Mouse (Mus musculus) CH12.LX (cell line): Measurements from ENCODE around the gene Smurf2.

Experiments used
- E2F4 ChIP-seq: IDR thresholded peaks from 2 replicates; pipeline ENCODE4 v1.6.1; 2011; ENCODE audit warnings: low read depth, low read length, improper control_type of control experiment; ENCODE audit not compliant: insufficient replicate concordance
- POLR2A ChIP-seq: IDR thresholded peaks from 2 replicates; pipeline ENCODE4 v1.6.1; 2011; ENCODE audit warnings: low read depth, mild to moderate bottlenecking, improper control_type of control experiment, low read length
- ZC3H11A ChIP-seq: IDR thresholded peaks from 2 replicates; pipeline ENCODE4 v1.6.1; 2012; ENCODE audit warnings: low read depth, mild to moderate bottlenecking, inconsistent platforms, low read length, improper control_type of control experiment

DNA sequence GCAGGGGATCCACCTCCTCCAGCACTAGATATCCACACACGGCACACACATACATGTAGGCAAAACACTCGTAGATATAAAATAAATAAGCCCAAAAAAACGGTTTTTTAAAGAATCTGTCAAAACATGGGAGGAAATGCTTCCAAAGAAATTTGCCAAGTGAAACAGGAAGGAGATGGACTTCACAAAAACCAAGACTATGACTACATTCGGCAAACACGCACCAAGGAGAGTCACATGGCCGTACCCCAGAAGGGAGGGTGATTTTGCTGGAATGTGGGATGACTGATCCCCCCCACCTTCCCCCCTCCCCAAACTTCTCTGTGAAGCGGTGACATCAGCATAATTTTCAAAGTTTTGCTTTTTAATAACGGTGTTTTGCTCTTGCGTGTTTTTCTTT, 33.6 kb upstream of the Smurf2 start:
- TF ChIP-seq POLR2A = no peak
- TF ChIP-seq E2F4 = no peak
- no peak for TF ChIP-seq ZC3H11A
